Mouse (Mus musculus): Measurements from ENCODE around the gene Apbb1ip. TPM values are rescaled to one million over a fixed set of nuclear protein-coding genes. Genes with fewer than 3 reads are reported as not detected.
A peak's percentile ranks its signal among the peaks of the same experiment; 100 is the strongest.

Apbb1ip gene
- polyA plus RNA-seq, 1 experiment, result 24.8 TPM

DNA sequence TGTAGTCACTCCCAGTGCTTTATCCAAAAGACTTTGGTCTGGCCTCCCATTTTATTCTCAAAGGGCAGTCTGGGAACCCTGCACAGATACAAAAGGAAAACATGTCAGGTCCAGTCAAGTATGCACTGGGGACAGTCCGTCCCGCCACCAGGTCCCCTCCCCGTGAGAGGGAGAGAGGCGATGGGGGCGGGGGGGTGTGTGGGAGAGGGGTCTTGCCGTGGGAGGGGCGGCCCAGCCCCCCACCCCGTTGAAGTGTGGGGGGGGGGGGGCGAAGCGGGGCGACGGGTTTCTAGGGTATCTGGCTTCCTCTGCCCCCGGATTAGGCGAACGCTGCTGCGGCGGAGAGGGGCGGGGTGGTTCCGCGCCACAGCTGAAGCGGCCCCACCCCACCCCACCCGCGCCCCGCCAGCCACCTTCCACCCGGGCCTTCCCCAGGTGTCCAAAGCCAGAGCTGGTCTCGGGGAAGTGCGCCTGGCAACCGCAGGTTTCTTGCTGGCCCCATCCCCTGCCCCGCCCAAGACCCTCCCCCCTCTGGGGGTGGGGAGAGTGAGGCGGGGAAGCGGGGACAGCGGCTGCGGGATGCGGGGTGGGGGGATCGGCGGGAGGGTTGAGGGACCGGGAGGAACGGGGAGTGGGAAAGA lies 29.7 kb upstream of the Apbb1ip start:
- Histone ChIP-seq H3K4me3 (ENCODE audit: extremely low read depth, insufficient read depth, insufficient read length) (no peak overlapping the region), H3K27me3 (ENCODE audit: control insufficient read depth, insufficient read depth, low read length) (no peaks in the 10 kb centered on the region), H3K36me3 (ENCODE audit: control insufficient read depth, insufficient read depth, low read length) (no peaks in the 10 kb centered on the region), H3K27ac (ENCODE audit: insufficient read depth, low read length) (peak overlapping the region; percentile 53; the same call in 1 of the 2 replicates), H3K4me1 (ENCODE audit: control insufficient read depth, insufficient read depth, insufficient read length) (no peaks in the 10 kb centered on the region; the same call in none of the 2 replicates)
- 1% methylated on average over 33 of the region's 38 CpGs for WGBS
- DNase-seq (ENCODE audit: low read depth in 1 of 2, low spot score in 2 of 2), result peak in 1 of 2 experiments; percentile 58
- TF ChIP-seq POLR2A (IDR thresholded peaks at IDR 0.05; ENCODE audit: low read depth, low read length) (no peak), CTCF (IDR thresholded peaks at IDR 0.05; ENCODE audit: extremely low read depth, insufficient read depth, insufficient read length, insufficient replicate concordance) (no peak)

DNA sequence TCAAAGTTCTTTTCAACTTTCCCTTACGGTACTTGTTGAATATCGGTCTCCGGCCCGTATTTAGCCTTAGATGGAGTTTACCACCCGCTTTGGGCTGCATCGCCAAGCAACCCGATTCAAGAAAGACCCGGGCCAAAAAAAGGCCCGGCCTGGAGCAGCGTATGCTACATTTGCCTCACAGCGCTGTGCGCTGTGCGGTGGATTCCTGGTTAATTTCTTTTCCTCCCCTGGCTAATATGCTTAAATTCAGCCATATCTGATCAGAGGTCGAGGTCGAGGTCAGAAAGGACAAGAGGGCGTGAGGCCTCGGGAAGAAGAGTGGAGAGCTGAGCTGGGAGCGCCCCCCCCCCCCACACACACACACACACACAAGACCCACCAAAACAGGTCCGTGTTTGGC lies 29.0 kb upstream of the Apbb1ip start:
- Histone ChIP-seq H3K36me3 (ENCODE audit: control insufficient read depth, insufficient read depth, low read length) (no peaks in the 10 kb centered on the region), H3K4me3 (ENCODE audit: extremely low read depth, insufficient read depth, insufficient read length) (no peak overlapping the region), H3K27ac (ENCODE audit: insufficient read depth, low read length) (no peak overlapping the region), H3K4me1 (ENCODE audit: control insufficient read depth, insufficient read depth, insufficient read length) (no peaks in the 10 kb centered on the region; the same call in none of the 2 replicates), H3K27me3 (ENCODE audit: control insufficient read depth, insufficient read depth, low read length) (no peaks in the 10 kb centered on the region)
- WGBS, result 26% methylated on average over 19 of the region's 19 CpGs
- no peak for DNase-seq (ENCODE audit: low read depth in 1 of 2, low spot score in 2 of 2)
- TF ChIP-seq POLR2A (IDR thresholded peaks at IDR 0.05; ENCODE audit: low read depth, low read length), result no peak
- no peak for TF ChIP-seq CTCF (IDR thresholded peaks at IDR 0.05; ENCODE audit: extremely low read depth, insufficient read depth, insufficient read length, insufficient replicate concordance)

GRCm38 (mm10) chr2:22746785-22747184 lies 27.1 kb upstream of the Apbb1ip start:
- Histone ChIP-seq H3K4me1 (ENCODE audit: control insufficient read depth, insufficient read depth, insufficient read length) (no peaks in the 10 kb centered on the region; the same call in none of the 2 replicates), H3K4me3 (ENCODE audit: extremely low read depth, insufficient read depth, insufficient read length) (no peak overlapping the region), H3K27ac (ENCODE audit: insufficient read depth, low read length) (peak overlapping the region; percentile 29; the same call in 1 of the 2 replicates), H3K36me3 (ENCODE audit: control insufficient read depth, insufficient read depth, low read length) (no peaks in the 10 kb centered on the region), H3K27me3 (ENCODE audit: control insufficient read depth, insufficient read depth, low read length) (no peaks in the 10 kb centered on the region)
- no peak for TF ChIP-seq CTCF (IDR thresholded peaks at IDR 0.05; ENCODE audit: extremely low read depth, insufficient read depth, insufficient read length, insufficient replicate concordance)
- no peak for TF ChIP-seq POLR2A (IDR thresholded peaks at IDR 0.05; ENCODE audit: low read depth, low read length)
- DNase-seq (ENCODE audit: low read depth in 1 of 2, low spot score in 2 of 2), result peak in 1 of 2 experiments; percentile 54

GRCm38 (mm10) chr2:22747941-22748340 lies 26.0 kb upstream of the Apbb1ip start:
- Histone ChIP-seq H3K36me3 (ENCODE audit: control insufficient read depth, insufficient read depth, low read length) (no peaks in the 10 kb centered on the region), H3K27ac (ENCODE audit: insufficient read depth, low read length) (peak overlapping the region; percentile 38; the same call in 1 of the 2 replicates), H3K27me3 (ENCODE audit: control insufficient read depth, insufficient read depth, low read length) (no peaks in the 10 kb centered on the region), H3K4me3 (ENCODE audit: extremely low read depth, insufficient read depth, insufficient read length) (no peak overlapping the region), H3K4me1 (ENCODE audit: control insufficient read depth, insufficient read depth, insufficient read length) (no peaks in the 10 kb centered on the region; the same call in none of the 2 replicates)
- TF ChIP-seq CTCF (IDR thresholded peaks at IDR 0.05; ENCODE audit: extremely low read depth, insufficient read depth, insufficient read length, insufficient replicate concordance) (no peak), POLR2A (IDR thresholded peaks at IDR 0.05; ENCODE audit: low read depth, low read length) (no peak)
- no peak for DNase-seq (ENCODE audit: low read depth in 1 of 2, low spot score in 2 of 2)

- Histone ChIP-seq H3K27me3 (ENCODE audit: control insufficient read depth, insufficient read depth, low read length) (no peaks in the 10 kb centered on the region), H3K27ac (ENCODE audit: insufficient read depth, low read length) (no peak overlapping the region), H3K4me1 (ENCODE audit: control insufficient read depth, insufficient read depth, insufficient read length) (no peaks in the 10 kb centered on the region; the same call in none of the 2 replicates), H3K4me3 (ENCODE audit: extremely low read depth, insufficient read depth, insufficient read length) (no peak overlapping the region), H3K36me3 (ENCODE audit: control insufficient read depth, insufficient read depth, low read length) (no peaks in the 10 kb centered on the region)
- 66% methylated on average over 3 of the region's 3 CpGs for WGBS
- DNase-seq (ENCODE audit: low read depth in 1 of 2, low spot score in 2 of 2), result no peak
- TF ChIP-seq CTCF (IDR thresholded peaks at IDR 0.05; ENCODE audit: extremely low read depth, insufficient read depth, insufficient read length, insufficient replicate concordance), result no peak
Observed at GRCm38 (mm10) chr2:22749761-22750160, 24.1 kb upstream of the Apbb1ip start.

- H3K27me3 ChIP-seq (ENCODE audit: control insufficient read depth, insufficient read depth, low read length), result no peaks in the 10 kb centered on the region
- no peaks in the 10 kb centered on the region for H3K4me1 ChIP-seq (ENCODE audit: control insufficient read depth, insufficient read depth, insufficient read length)
- no peak for DNase-seq (ENCODE audit: low read depth in 1 of 2, low spot score in 2 of 2)
- 25% methylated on average over 4 of the region's 4 CpGs for WGBS
- TF ChIP-seq CTCF (IDR thresholded peaks at IDR 0.05; ENCODE audit: extremely low read depth, insufficient read depth, insufficient read length, insufficient replicate concordance) (no peak), POLR2A (IDR thresholded peaks at IDR 0.05; ENCODE audit: low read depth, low read length) (no peak)
- no peak overlapping the region for H3K4me3 ChIP-seq (ENCODE audit: extremely low read depth, insufficient read depth, insufficient read length)
- H3K36me3 ChIP-seq (ENCODE audit: control insufficient read depth, insufficient read depth, low read length), result no peaks in the 10 kb centered on the region
- no peak overlapping the region for H3K27ac ChIP-seq (ENCODE audit: insufficient read depth, low read length)
Observed at GRCm38 (mm10) chr2:22752492-22752891, 21.4 kb upstream of the Apbb1ip start.

DNA sequence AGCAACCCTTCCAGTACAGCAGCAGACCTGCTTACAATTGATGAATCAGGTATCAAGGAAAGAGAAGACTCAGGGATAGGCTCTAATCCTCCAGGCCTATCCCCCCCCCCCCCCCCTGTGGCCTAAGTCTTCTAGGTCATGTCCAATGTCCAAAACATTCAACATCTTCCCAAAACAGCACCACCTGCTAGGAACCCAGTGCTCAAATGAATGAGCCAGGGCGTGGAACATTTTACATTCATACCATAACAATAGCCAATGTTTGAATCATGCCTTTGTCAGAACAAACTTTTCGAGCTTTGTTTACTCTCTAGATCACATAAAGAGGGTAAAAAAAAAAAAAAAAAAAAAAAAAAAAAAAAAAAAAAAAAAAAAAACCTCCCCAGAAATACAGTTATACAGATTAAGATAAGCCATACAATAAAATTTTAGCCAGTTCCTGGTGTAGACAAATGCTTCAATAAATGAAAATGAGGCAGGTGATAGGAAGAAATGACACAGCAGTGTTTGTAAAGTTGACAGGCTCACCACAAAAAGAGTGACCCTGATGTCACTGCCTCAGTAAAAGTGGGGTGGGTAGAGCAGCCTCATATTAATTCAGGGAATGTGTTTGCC lies 20.3 kb upstream of the Apbb1ip start:
- Histone ChIP-seq H3K27me3 (ENCODE audit: control insufficient read depth, insufficient read depth, low read length) (no peaks in the 10 kb centered on the region), H3K4me3 (ENCODE audit: extremely low read depth, insufficient read depth, insufficient read length) (no peak overlapping the region), H3K4me1 (ENCODE audit: control insufficient read depth, insufficient read depth, insufficient read length) (no peaks in the 10 kb centered on the region), H3K36me3 (ENCODE audit: control insufficient read depth, insufficient read depth, low read length) (no peaks in the 10 kb centered on the region), H3K27ac (ENCODE audit: insufficient read depth, low read length) (no peak overlapping the region)
- TF ChIP-seq CTCF (IDR thresholded peaks at IDR 0.05; ENCODE audit: extremely low read depth, insufficient read depth, insufficient read length, insufficient replicate concordance) (no peak), POLR2A (IDR thresholded peaks at IDR 0.05; ENCODE audit: low read depth, low read length) (no peak)
- WGBS, result 88% methylated on average over 2 of the region's 2 CpGs
- DNase-seq (ENCODE audit: low read depth in 1 of 2, low spot score in 2 of 2), result no peak
